In genomic region chr6:17321976-17322375, GRCm38 (mm10) we compare ENCODE assay signal across 25 mouse cellular contexts. TPM values are rescaled to one million over a fixed set of nuclear protein-coding genes. Genes with fewer than 3 reads are reported as not detected.
DNase-seq lines count a peak whose midpoint lies in the region; ATAC-seq and TF ChIP-seq lines count a peak whose summit lies in the region.
"Had no signal": no experiment of that assay in that cellular context is flagged by ENCODE, and none has a peak within 500 bp of the region (broad histone marks: within the 10 kb centered on the region; RNA-seq: fewer than 3 reads in every experiment).

No protein-coding gene starts in this region.

- WGBS in heart, adult 2 months: 56% methylated on average over 6 of the region's 6 CpGs
- WGBS in heart, embryonic 10.5 days: 76% methylated on average over 6 of the region's 6 CpGs

- TF ChIP-seq CTCF in heart, adult 2 months (IDR thresholded peaks at IDR 0.05): no peak

- no peak overlapping the region for H3K9ac ChIP-seq in heart, adult 2 months (ENCODE audit: low read depth, low read length)
- H3K9ac ChIP-seq: forebrain, postnatal 0 days; hindbrain, embryonic 14.5 days had no signal

- H3K36me3 ChIP-seq in heart, adult 2 months (ENCODE audit: control insufficient read depth, insufficient read depth, low read length): peaks cover 63% of the 10 kb centered on the region
- H3K36me3 ChIP-seq in heart, embryonic 10.5 days: no peaks in the 10 kb centered on the region

- no peak overlapping the region for H3K4me3 ChIP-seq in heart, adult 2 months
- H3K4me3 ChIP-seq in heart, embryonic 10.5 days: no peak overlapping the region
- H3K4me3 ChIP-seq in brown adipose tissue, adult 24 weeks (ENCODE audit: insufficient read depth, low read depth, low read length): no peak overlapping the region

- H3K9me3 ChIP-seq in heart, embryonic 10.5 days: no peaks in the 10 kb centered on the region

- H3K27me3 ChIP-seq in heart, adult 2 months (ENCODE audit: control insufficient read depth, insufficient read depth, low read length): no peaks in the 10 kb centered on the region
- no peaks in the 10 kb centered on the region for H3K27me3 ChIP-seq in heart, embryonic 10.5 days (ENCODE audit: insufficient read depth, poor library complexity, severe bottlenecking)

- no peak for TF ChIP-seq POLR2A in heart, adult 2 months (IDR thresholded peaks at IDR 0.05; ENCODE audit: insufficient read depth, low read depth, low read length)

- H3K27ac ChIP-seq in heart, adult 2 months: peak overlapping the region; percentile 22
- no peak overlapping the region for H3K27ac ChIP-seq in heart, embryonic 10.5 days
- H3K27ac ChIP-seq in brown adipose tissue, adult 24 weeks (replicated peaks; ENCODE audit: low read depth, low read length): peak overlapping the region; percentile 71
- H3K27ac ChIP-seq: hindbrain, embryonic 14.5 days had no signal

- H3K4me1 ChIP-seq in heart, adult 2 months (ENCODE audit: control insufficient read depth, insufficient read depth, low read length): peaks cover 14% of the 10 kb centered on the region
- peaks cover 22% of the 10 kb centered on the region; the same call in 1 of the 2 replicates for H3K4me1 ChIP-seq in heart, embryonic 10.5 days
- peaks cover 32% of the 10 kb centered on the region for H3K4me1 ChIP-seq in brown adipose tissue, adult 24 weeks (ENCODE audit: control insufficient read depth, insufficient read depth, insufficient read length, low read length)

- no peak for TF ChIP-seq EP300 in heart, adult 2 months (IDR thresholded peaks at IDR 0.05; ENCODE audit: insufficient read depth, low read depth, low read length)

- intact Hi-C loops in heart, adult 2 months (cut with DNase I): no loop called here
- intact Hi-C loops in left cerebral cortex, postnatal 36 days (cut with DNase I): no loop called here

- no peak for DNase-seq in heart, adult 2 months
- no peak for DNase-seq in heart, embryonic 10.5 days (ENCODE audit: low spot score)
- DNase-seq in 3T3-L1 (ENCODE audit: low read depth, low spot score) (peak; percentile 60), 416B (ENCODE audit: low read depth) (peak; percentile 85)
- no peak for DNase-seq in left cerebral cortex, postnatal 36 days (ENCODE audit: low spot score in 2 of 2)
- DNase-seq: adrenal gland, adult 8-10 months; adrenal gland, postnatal 25 days; B cell, adult 2 months; cerebellum, adult 18-20 months; cerebellum, adult 9-10 months; cerebellum, postnatal 14 days; forebrain, postnatal 0 days; gastrocnemius, postnatal 10 days; gastrocnemius, postnatal 36 days; heart, postnatal 10 days; heart, postnatal 4 days; kidney, adult 2 months had no signal

- peaks cover 1% of the 10 kb centered on the region; the same call in 1 of the 2 replicates for H3K79me2 ChIP-seq in heart, adult 2 months (replicated peaks; ENCODE audit: control insufficient read depth, insufficient read depth, low read length)

- no peak for ATAC-seq in megakaryocyte, adult 5-6 weeks (ENCODE audit: poor library complexity, severe bottlenecking)
- ATAC-seq: activated CD4-positive, CD25-positive, alpha-beta regulatory T cell, adult 4 months; forebrain, embryonic 14.5 days; forebrain, postnatal 0 days; intestine, postnatal 0 days had no signal

RNA-seq across cellular contexts. Expression of gene Cav1, which starts 15.8 kb away (rescaled TPM):
- 100 to 1,000 TPM; 207 to 212 TPM for total RNA-seq in heart, adult 2 months (2021)
- polyA plus RNA-seq in heart, adult 2 months (2012; rRNA removed): 483 and 602 TPM in 2 replicates
- polyA plus RNA-seq in heart, embryonic 10.5 days (2016; fragmentation: Nextera tagmentation; extraction: Ambion mirVana): 28.2 and 36.1 TPM in 2 replicates
- polyA plus RNA-seq in brown adipose tissue, adult 24 weeks (2012; ENCODE audit: insufficient read depth, insufficient read length, missing spikeins): 735 and 867 TPM in 2 replicates
- total RNA-seq in megakaryocyte, adult 5-6 weeks (2015): not detected in 2 replicates
- not detected in 2 replicates for total RNA-seq in megakaryocyte, adult 5-6 weeks (2017)
- total RNA-seq in left cerebral cortex, postnatal 36 days (2021): 10 to 100 TPM; 15.5 to 20.0 TPM
- total RNA-seq: granulocyte monocyte progenitor cell, adult 5-6 weeks; MEL had no signal
- polyA plus RNA-seq: activated CD4-positive, CD25-positive, alpha-beta regulatory T cell, adult 4 months had no signal

RNA-seq across cellular contexts. Expression of gene Cav2, which starts 41.0 kb away (rescaled TPM):
- 10 to 100 TPM; 40.7 to 44.8 TPM for total RNA-seq in heart, adult 2 months (2021)
- polyA plus RNA-seq in heart, adult 2 months (2012; rRNA removed): 54.2 and 69.5 TPM in 2 replicates
- 7.4 and 10.0 TPM in 2 replicates for polyA plus RNA-seq in heart, embryonic 10.5 days (2016; fragmentation: Nextera tagmentation; extraction: Ambion mirVana)
- 223 and 244 TPM in 2 replicates for polyA plus RNA-seq in brown adipose tissue, adult 24 weeks (2012; ENCODE audit: insufficient read depth, insufficient read length, missing spikeins)
- 15.2 and 16.2 TPM in 2 replicates for total RNA-seq in megakaryocyte, adult 5-6 weeks (2015)
- 8.4 and 9.1 TPM in 2 replicates for total RNA-seq in megakaryocyte, adult 5-6 weeks (2017)
- total RNA-seq in left cerebral cortex, postnatal 36 days (2021): 10 to 100 TPM; 32.9 to 33.3 TPM
- total RNA-seq: MEL had no signal

Comparison
In these comparisons a context has a peak if more than half of its experiments do, and no peak if none do; other contexts are left out.
1. DNase-seq: peak in 3T3-L1 (single experiment) and 416B (single experiment); none in heart, adult 2 months (0 of 2), heart, embryonic 10.5 days (single experiment) and left cerebral cortex, postnatal 36 days (0 of 2).
2. RNA of gene Cav1, which starts 15.8 kb away (total RNA-seq): 207 to 212 TPM in heart, adult 2 months and 15.5 to 20.0 TPM in left cerebral cortex, postnatal 36 days; not detected in megakaryocyte, adult 5-6 weeks; every median in the first group is over 10 times any median in the second.